Mouse (Mus musculus) forebrain, postnatal 0 days (tissue): ENCODE data around the gene Gm47841. TPM values are rescaled to one million over a fixed set of nuclear protein-coding genes. Genes with fewer than 3 reads are reported as not detected.

Experiments
- ATAC-seq: fragments of 200-750 bp; cut with Nextera tagmentation; 2 replicates; pipeline ENCODE4 v1.8.0; 2017; ENCODE audit warnings: mild to moderate bottlenecking, moderate library complexity
- DNase-seq: peaks from one replicate; pipeline ENCODE4 v3.0.0-alpha.2; 2015
- H3K27ac ChIP-seq: fragments of 300-500 bp; sonication (generic); 2 replicates; pipeline ENCODE4 v1.5.1; 2014; ENCODE audit warnings: low read depth, mild to moderate bottlenecking, antibody characterized with exemption, low read length, moderate library complexity, mixed read lengths
- H3K27me3 ChIP-seq: fragments of 300-500 bp; sonication (generic); 2 replicates; pipeline ENCODE4 v1.6.1; 2014; ENCODE audit warnings: mild to moderate bottlenecking, low read length, mixed read lengths; ENCODE audit not compliant: insufficient read depth
- H3K36me3 ChIP-seq: fragments of 300-500 bp; sonication (generic); 2 replicates; pipeline ENCODE4 v1.6.1; 2014; ENCODE audit warnings: mild to moderate bottlenecking, moderate library complexity; ENCODE audit not compliant: insufficient read depth
- H3K4me1 ChIP-seq: fragments of 300-500 bp; sonication (generic); 2 replicates; pipeline ENCODE4 v1.6.1; 2014; ENCODE audit warnings: antibody characterized with exemption; ENCODE audit not compliant: insufficient read depth
- H3K4me2 ChIP-seq: fragments of 300-500 bp; sonication (generic); 2 replicates; pipeline ENCODE4 v1.6.1; 2014; ENCODE audit warnings: low read depth, mild to moderate bottlenecking, moderate library complexity
- H3K4me3 ChIP-seq: fragments of 300-500 bp; sonication (generic); 2 replicates; pipeline ENCODE4 v1.5.1; 2014; ENCODE audit warnings: low read depth, low read length, mixed read lengths
- H3K9ac ChIP-seq: fragments of 300-500 bp; sonication (generic); 2 replicates; pipeline ENCODE4 v1.6.1; 2014; ENCODE audit warnings: mild to moderate bottlenecking
- H3K9me3 ChIP-seq: fragments of 300-500 bp; sonication (generic); 2 replicates; pipeline ENCODE4 v1.6.1; 2016; ENCODE audit warnings: low read length
- CTCF ChIP-seq: sonication (generic); IDR thresholded peaks from 2 replicates; pipeline ENCODE4 v1.5.1; 2016; ENCODE audit warnings: antibody characterized with exemption, control low read depth, low read depth
- WGBS: fragments of 180-500 bp; shearing (Covaris S2); extraction: QIAGEN DNeasy Blood & Tissue Kit; methylation state at CpG from one replicate; pipeline ENCODE4 v1.1.7; 2014; 5-methylcytosine and 5-hydroxymethylcytosine counted together
- polyA plus RNA-seq: library from polyadenylated mRNA; unstranded; fragments of >200 nt; fragmentation: Nextera tagmentation; extraction: Ambion mirVana; gene quantifications from 2 replicates; pipeline ENCODE4 v1.2.1, GENCODE M21; 2015
- total RNA-seq: library from RNA; depleted of rRNA; stranded (reverse); fragments of >200 nt; gene quantifications from 2 replicates; pipeline ENCODE4 v1.2.3, GENCODE M21; 2014

Gm47841 gene
- total and polyA plus RNA-seq, 2 experiments from 2014 or later = not detected

- DNase-seq (peak; percentile 38), ATAC-seq (peak; percentile 59)
- Histone ChIP-seq H3K27me3 (peaks cover 21% of the 10 kb centered on the region), H3K9me3 (no peaks in the 10 kb centered on the region), H3K36me3 (no peaks in the 10 kb centered on the region), H3K4me2 (peak overlapping the region; percentile 87), H3K9ac (0 out of 2 replicates have a peak overlapping the region, but pooled peaks have one; percentile 43), H3K4me3 (peak overlapping the region; percentile 49), H3K27ac (no peak overlapping the region), H3K4me1 (0 out of 2 replicates have a peak, but pooled peaks cover 3% of the 10 kb centered on the region)
- TF ChIP-seq CTCF = peak; percentile 38; the same call in 1 of the 2 replicates
- WGBS = under 1% methylated on average over 23 of the region's 30 CpGs
Observed at GRCm38 (mm10) chr15:101078731-101079156, 31.5 kb upstream of the Gm47841 start.

DNA sequence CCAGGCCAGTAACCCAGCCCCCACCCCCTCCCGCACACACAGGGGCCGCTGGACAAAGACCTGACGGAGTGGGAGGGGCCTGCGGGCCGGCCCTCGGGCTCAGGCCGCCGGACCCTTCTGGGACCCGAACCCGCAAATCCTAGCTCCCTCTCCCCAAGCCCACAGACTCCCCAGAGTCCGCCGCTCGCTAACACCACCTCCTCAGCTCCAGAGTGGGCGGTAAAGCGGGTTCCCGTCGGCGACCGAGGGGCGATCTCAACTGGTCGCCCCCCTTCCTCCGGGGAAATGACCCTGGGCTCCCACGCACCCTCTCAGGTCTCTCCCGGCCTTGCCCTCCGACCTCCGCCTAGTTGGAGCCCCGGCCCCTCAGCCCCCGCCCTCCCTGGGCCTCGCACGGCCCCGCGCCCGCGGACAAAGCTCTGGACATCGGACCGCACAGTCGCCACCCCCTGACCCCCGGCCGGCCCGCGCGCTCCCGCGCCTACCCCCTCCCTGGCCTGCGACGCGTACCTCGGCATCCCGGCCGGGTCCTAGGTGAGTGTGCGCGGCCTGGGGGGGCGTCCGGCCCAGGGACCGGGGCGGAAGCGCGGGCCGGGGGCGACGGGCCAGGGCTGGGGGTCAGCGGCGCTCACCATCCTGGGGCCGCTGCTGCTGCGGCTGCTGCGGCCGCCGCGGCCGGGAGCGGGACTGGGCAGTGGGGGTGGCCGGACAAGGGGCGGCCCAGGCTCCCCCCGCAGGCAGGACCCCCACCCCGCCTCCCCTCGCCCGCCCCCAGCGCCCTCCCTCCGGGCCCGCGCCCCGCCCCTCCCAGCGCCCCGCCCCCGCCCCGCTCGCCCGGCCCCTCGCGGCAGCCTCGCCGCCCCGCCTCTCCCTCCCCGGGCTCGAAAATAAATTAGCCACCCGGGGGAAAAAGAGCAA, 30.9 kb upstream of the Gm47841 start, which contains the start of gene Fignl2:
Fignl2 (minus strand) TSS at position 755 of the 918 bp plus-strand sequence.
- Histone ChIP-seq H3K36me3 (no peaks in the 10 kb centered on the region), H3K27ac (0 out of 2 replicates have a peak within 1 kb of the TSS, but pooled peaks have one; percentile 15), H3K4me1 (0 out of 2 replicates have a peak, but pooled peaks cover 3% of the 10 kb centered on the region), H3K9ac (peak within 1 kb of the TSS; percentile 43), H3K4me2 (peak within 1 kb of the TSS; percentile 87), H3K27me3 (peaks cover 21% of the 10 kb centered on the region), H3K4me3 (peak within 1 kb of the TSS; percentile 49), H3K9me3 (no peaks in the 10 kb centered on the region)
- ATAC-seq (peak; percentile 24), DNase-seq (no peak)
- TF ChIP-seq CTCF = no peak
- WGBS = 2% methylated on average over 42 of the region's 96 CpGs

DNA sequence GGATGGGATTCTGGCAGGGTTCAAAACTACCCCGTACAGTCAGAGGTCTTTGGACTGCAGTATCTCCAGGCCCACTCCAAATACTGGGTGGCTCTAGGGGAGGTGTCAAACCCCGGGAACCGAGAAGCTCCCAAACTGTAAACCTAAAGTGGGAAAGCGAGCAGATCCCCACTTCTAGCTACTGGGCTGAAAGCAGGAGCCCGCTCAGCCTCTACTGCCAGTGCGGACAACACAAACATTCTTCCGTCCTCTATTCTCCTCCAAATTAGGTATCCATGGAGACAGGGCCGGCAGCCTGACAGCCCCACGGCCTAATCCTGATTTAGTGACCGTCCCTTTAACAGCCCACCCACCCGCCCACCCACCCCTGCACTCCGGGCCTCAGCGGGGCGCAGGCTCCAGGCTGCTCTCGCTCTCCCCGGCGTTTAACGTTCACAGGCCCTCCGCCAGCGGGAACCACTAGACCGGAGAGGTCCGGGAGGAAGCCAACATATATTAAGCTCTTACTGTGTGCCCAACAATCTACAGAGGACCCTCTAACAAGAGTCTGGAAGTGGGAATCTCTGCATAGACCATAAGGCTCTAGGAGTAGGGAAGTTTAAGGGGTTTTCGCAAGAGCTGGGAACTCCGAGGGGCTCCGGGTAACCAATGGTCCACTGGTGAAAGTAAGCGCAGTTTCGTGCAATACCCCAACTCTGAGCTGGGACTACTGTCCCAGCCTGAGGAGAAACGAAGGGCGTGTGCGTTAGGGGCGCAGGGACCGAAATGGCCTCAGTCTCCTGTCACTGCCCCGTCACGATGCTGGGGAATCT, 30.0 kb upstream of the Gm47841 start:
- Histone ChIP-seq H3K4me1 (0 out of 2 replicates have a peak, but pooled peaks cover 3% of the 10 kb centered on the region), H3K4me3 (peak overlapping the region; percentile 49), H3K9me3 (no peaks in the 10 kb centered on the region), H3K9ac (peak overlapping the region; percentile 43; the same call in 1 of the 2 replicates), H3K27ac (no peak overlapping the region), H3K27me3 (peaks cover 21% of the 10 kb centered on the region), H3K36me3 (no peaks in the 10 kb centered on the region), H3K4me2 (peak overlapping the region; percentile 87)
- peak; percentile 43; the same call in 1 of the 2 replicates for ATAC-seq
- 2% methylated on average over 34 of the region's 34 CpGs for WGBS
- peak; percentile 25 for DNase-seq
- TF ChIP-seq CTCF = no peak

GRCm38 (mm10) chr15:101076071-101077000, 29.1 kb upstream of the Gm47841 start:
- ATAC-seq (no peak), DNase-seq (peak; percentile 26)
- no peak for TF ChIP-seq CTCF
- peak overlapping the region; percentile 49; the same call in 1 of the 2 replicates for H3K4me3 ChIP-seq
- no peaks in the 10 kb centered on the region for H3K36me3 ChIP-seq
- H3K4me2 ChIP-seq = peak overlapping the region; percentile 87
- no peak overlapping the region for H3K27ac ChIP-seq
- H3K27me3 ChIP-seq = peaks cover 21% of the 10 kb centered on the region
- 0 out of 2 replicates have a peak, but pooled peaks cover 3% of the 10 kb centered on the region for H3K4me1 ChIP-seq
- no peaks in the 10 kb centered on the region for H3K9me3 ChIP-seq
- 11% methylated on average over 26 of the region's 26 CpGs for WGBS
- 0 out of 2 replicates have a peak overlapping the region, but pooled peaks have one; percentile 10 for H3K9ac ChIP-seq

DNA sequence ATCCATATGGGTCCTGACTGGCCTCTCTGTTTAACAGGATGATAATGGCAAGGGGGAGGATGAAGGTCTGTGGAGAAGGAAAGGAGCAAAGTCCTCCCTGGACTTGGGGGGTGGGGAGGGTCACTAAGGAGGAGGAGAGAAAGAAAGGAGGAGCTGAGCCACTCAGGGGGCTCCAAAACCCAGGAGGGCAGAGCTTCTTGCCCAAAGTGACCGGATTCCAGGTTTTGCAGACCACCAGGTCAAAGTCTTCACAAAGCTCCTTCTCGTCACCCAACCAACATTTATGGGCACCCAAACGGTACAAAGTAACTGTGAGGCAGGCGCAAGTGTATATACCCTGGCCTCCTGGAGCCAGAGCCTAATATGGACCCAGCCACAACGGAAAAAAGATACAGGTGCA, 28.5 kb upstream of the Gm47841 start:
- H3K4me2 ChIP-seq = peak overlapping the region; percentile 5; the same call in 1 of the 2 replicates
- peaks cover 21% of the 10 kb centered on the region for H3K27me3 ChIP-seq
- no peak overlapping the region for H3K9ac ChIP-seq
- H3K9me3 ChIP-seq = no peaks in the 10 kb centered on the region
- TF ChIP-seq CTCF = no peak
- 50% methylated on average over 5 of the region's 5 CpGs for WGBS
- no peaks in the 10 kb centered on the region for H3K36me3 ChIP-seq
- ATAC-seq (no peak), DNase-seq (no peak)
- 0 out of 2 replicates have a peak, but pooled peaks cover 3% of the 10 kb centered on the region for H3K4me1 ChIP-seq
- H3K27ac ChIP-seq = no peak overlapping the region
- H3K4me3 ChIP-seq = no peak overlapping the region
